Mouse (Mus musculus): ENCODE results near the gene Olfr651. TPM values are rescaled to one million over a fixed set of nuclear protein-coding genes. Genes with fewer than 3 reads are reported as not detected.
A peak's percentile ranks its signal among the peaks of the same experiment; 100 is the strongest.

Olfr651 gene
- polyA plus RNA-seq, 1 experiment from 2014 or later, result not detected

DNA sequence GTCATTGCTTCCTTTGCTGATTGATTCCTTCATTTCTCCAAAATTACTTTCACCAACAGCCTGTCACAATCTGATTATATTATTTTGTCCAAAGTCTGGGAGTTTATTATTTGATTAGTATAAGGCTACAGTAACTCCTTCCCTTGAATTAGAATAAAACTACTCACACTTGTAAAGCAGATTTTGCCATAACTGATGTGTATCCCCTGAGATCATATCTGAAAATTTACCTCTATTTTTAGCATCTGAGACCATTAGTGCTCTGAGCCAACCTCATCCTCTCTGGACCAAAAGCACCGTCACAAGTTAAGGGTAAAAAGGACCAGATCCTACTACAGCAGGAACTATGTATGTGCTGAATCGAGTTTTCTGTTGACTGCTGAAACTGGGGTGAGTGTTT, 27.1 kb downstream of the Olfr651 start, which contains the start of gene Olfr653:
Olfr653 (plus strand) TSS at position 301 of the 400 bp plus-strand sequence.
- Histone ChIP-seq H3K27me3 (replicated peaks; ENCODE audit: insufficient read depth, low read length) (no peaks in the 10 kb centered on the region), H3K9me3 (ENCODE audit: low read length) (no peaks in the 10 kb centered on the region), H3K27ac (ENCODE audit: low read length) (no peak within 1 kb of the TSS), H3K36me3 (ENCODE audit: insufficient read depth, low read length) (no peaks in the 10 kb centered on the region), H3K4me1 (ENCODE audit: insufficient read depth, low read depth, low read length) (no peaks in the 10 kb centered on the region), H3K9ac (replicated peaks; ENCODE audit: low read depth) (no peak within 1 kb of the TSS), H3K4me3 (ENCODE audit: low read depth, low read length) (no peak within 1 kb of the TSS), H3K4me2 (replicated peaks; ENCODE audit: low read depth, low read length) (no peak within 1 kb of the TSS)
- DNase-seq (ENCODE audit: low spot score) (no peak), ATAC-seq (no peak)
- TF ChIP-seq CTCF (IDR thresholded peaks at IDR 0.05), result no peak
- no peak for TF ChIP-seq EP300 (IDR thresholded peaks at IDR 0.05)
- WGBS, result 45% methylated on average over 2 of the region's 2 CpGs

DNA sequence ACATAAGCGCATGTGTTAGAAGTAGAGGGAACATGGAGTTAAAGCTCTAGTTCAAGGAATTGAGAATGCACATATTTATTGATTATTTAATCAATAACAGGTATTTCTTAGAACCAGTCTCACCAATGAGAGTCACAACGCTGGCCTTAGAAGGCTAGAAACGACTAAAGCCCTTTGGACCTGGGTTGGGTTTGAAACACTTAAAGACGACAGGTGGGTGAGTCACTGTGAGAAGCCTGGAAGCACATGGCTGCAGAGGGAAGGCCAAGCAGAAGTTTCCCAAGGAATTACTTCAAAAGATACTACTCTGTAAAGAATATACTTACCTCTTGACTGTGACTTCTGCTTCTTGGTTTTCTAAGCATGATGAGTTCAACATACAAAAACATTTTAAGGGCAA, 30.9 kb downstream of the Olfr651 start:
- Histone ChIP-seq H3K4me2 (replicated peaks; ENCODE audit: low read depth, low read length) (no peak overlapping the region), H3K27me3 (replicated peaks; ENCODE audit: insufficient read depth, low read length) (no peaks in the 10 kb centered on the region), H3K4me1 (ENCODE audit: insufficient read depth, low read depth, low read length) (no peaks in the 10 kb centered on the region), H3K9me3 (ENCODE audit: low read length) (no peaks in the 10 kb centered on the region), H3K9ac (replicated peaks; ENCODE audit: low read depth) (no peak overlapping the region), H3K4me3 (ENCODE audit: low read depth, low read length) (no peak overlapping the region), H3K27ac (ENCODE audit: low read length) (no peak overlapping the region), H3K36me3 (ENCODE audit: insufficient read depth, low read length) (no peaks in the 10 kb centered on the region)
- DNase-seq (ENCODE audit: low spot score) (no peak), ATAC-seq (no peak)
- TF ChIP-seq EP300 (IDR thresholded peaks at IDR 0.05) (no peak), CTCF (IDR thresholded peaks at IDR 0.05) (no peak)
- WGBS, result 86% methylated on average over 4 of the region's 4 CpGs

DNA sequence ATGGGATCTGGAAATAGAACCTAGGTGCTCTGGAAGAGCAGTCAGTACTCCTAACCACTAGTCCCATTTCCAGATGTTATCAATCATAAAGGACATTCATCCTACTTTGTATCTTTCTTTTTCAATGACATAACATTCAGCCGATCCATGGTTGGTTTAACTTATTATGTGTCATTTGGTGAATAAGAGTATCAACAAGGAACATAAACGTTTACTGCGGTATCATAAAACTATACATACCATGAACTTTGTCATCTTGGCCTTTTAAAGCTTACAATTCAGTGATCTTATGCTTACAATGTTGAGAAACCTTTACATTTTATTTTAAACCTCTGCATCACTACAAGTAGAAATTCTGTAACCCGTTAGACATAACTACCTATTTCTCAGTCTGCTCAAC, 31.5 kb downstream of the Olfr651 start:
- H3K27me3 ChIP-seq (replicated peaks; ENCODE audit: insufficient read depth, low read length), result no peaks in the 10 kb centered on the region
- no peak overlapping the region for H3K4me3 ChIP-seq (ENCODE audit: low read depth, low read length)
- DNase-seq (ENCODE audit: low spot score), result no peak
- H3K4me1 ChIP-seq (ENCODE audit: insufficient read depth, low read depth, low read length), result no peaks in the 10 kb centered on the region
- no peak for TF ChIP-seq EP300 (IDR thresholded peaks at IDR 0.05)
- TF ChIP-seq CTCF (IDR thresholded peaks at IDR 0.05), result no peak
- WGBS, result 76% methylated on average over 4 of the region's 4 CpGs
- no peak overlapping the region for H3K4me2 ChIP-seq (replicated peaks; ENCODE audit: low read depth, low read length)
- H3K9ac ChIP-seq (replicated peaks; ENCODE audit: low read depth), result no peak overlapping the region
- no peak for ATAC-seq
- H3K36me3 ChIP-seq (ENCODE audit: insufficient read depth, low read length), result no peaks in the 10 kb centered on the region
- H3K9me3 ChIP-seq (ENCODE audit: low read length), result no peaks in the 10 kb centered on the region
- no peak overlapping the region for H3K27ac ChIP-seq (ENCODE audit: low read length)

DNA sequence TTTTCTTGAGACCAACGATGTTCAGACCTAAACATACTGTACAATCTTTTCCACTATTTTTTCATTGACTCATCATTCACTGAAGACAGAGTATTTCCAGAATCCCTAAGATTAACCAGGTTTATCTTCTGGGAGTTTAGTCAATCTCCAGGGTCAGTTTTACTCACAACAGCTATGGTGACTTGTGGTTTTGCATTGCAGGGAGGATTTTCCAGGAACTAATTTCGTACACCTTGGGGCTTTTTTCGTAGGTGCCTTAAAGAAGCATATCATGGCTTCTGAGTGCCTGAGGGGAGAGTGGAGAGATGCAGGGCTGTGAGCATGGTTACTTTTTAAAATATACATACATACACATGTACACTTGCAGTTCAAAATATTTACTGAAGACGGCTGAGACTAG, 36.8 kb downstream of the Olfr651 start, which contains the start of gene Olfr654:
Olfr654 (plus strand) TSS at position 301 of the 400 bp plus-strand sequence.
- DNase-seq (ENCODE audit: low spot score), result no peak
- H3K9me3 ChIP-seq (ENCODE audit: low read length), result no peaks in the 10 kb centered on the region
- TF ChIP-seq CTCF (IDR thresholded peaks at IDR 0.05) (no peak), EP300 (IDR thresholded peaks at IDR 0.05) (no peak)
- no peaks in the 10 kb centered on the region for H3K27me3 ChIP-seq (replicated peaks; ENCODE audit: insufficient read depth, low read length)
- no peak within 1 kb of the TSS for H3K9ac ChIP-seq (replicated peaks; ENCODE audit: low read depth)
- H3K4me2 ChIP-seq (replicated peaks; ENCODE audit: low read depth, low read length), result no peak within 1 kb of the TSS
- H3K27ac ChIP-seq (ENCODE audit: low read length), result no peak within 1 kb of the TSS
- no peaks in the 10 kb centered on the region for H3K4me1 ChIP-seq (ENCODE audit: insufficient read depth, low read depth, low read length)
- ATAC-seq, result no peak
- H3K36me3 ChIP-seq (ENCODE audit: insufficient read depth, low read length), result no peaks in the 10 kb centered on the region
- WGBS, result 73% methylated on average over 4 of the region's 4 CpGs
- no peak within 1 kb of the TSS for H3K4me3 ChIP-seq (ENCODE audit: low read depth, low read length)

DNA sequence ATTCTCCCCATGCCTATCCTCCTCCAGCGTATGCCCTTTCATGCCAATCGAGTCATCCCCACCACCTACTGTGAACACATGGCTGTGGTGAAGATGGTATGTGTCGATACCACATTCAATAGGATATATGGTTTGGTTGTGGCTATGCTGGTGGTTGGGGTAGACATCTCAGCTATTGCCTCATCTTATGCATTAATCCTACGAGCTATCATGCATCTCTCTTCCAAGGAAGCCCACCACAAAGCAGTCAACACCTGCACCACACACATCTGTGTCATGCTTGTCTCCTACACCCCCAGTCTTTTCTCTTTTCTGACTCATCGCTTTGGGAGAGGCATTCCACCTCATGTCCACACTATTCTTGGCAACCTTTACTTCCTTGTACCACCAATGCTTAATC, 38.3 kb downstream of the Olfr651 start:
- Histone ChIP-seq H3K27ac (ENCODE audit: low read length) (no peak overlapping the region), H3K9me3 (ENCODE audit: low read length) (no peaks in the 10 kb centered on the region), H3K4me1 (ENCODE audit: insufficient read depth, low read depth, low read length) (no peaks in the 10 kb centered on the region), H3K9ac (replicated peaks; ENCODE audit: low read depth) (no peak overlapping the region), H3K36me3 (ENCODE audit: insufficient read depth, low read length) (no peaks in the 10 kb centered on the region), H3K27me3 (replicated peaks; ENCODE audit: insufficient read depth, low read length) (no peaks in the 10 kb centered on the region), H3K4me3 (ENCODE audit: low read depth, low read length) (no peak overlapping the region), H3K4me2 (replicated peaks; ENCODE audit: low read depth, low read length) (no peak overlapping the region)
- 74% methylated on average over 5 of the region's 5 CpGs for WGBS
- DNase-seq (ENCODE audit: low spot score), result no peak
- TF ChIP-seq EP300 (IDR thresholded peaks at IDR 0.05) (no peak), CTCF (IDR thresholded peaks at IDR 0.05) (no peak)
- no peak for ATAC-seq

DNA sequence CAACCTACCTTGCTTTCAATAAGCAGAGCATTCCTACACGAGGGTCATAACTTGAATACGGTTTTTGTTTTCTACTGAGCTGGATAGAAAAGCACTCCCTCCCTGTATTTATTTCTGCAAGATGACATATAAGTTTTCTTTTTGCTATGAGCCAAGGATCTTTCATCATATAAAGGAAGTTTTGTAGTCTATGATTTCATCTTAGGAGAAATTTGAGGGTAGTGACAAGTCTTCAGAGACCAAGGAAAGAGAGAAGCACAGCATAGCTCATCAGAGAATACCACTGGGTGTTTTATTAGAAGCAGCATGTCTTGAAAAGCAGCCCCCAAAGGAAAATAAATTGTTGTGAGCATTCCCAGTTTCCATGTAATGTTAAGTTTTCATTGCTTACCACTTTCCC, 51.7 kb downstream of the Olfr651 start, which contains the start of gene Olfr655:
Olfr655 (minus strand) TSS at position 101 of the 400 bp plus-strand sequence.
- Histone ChIP-seq H3K4me3 (ENCODE audit: low read depth, low read length) (no peak within 1 kb of the TSS), H3K9ac (replicated peaks; ENCODE audit: low read depth) (no peak within 1 kb of the TSS), H3K27ac (ENCODE audit: low read length) (no peak within 1 kb of the TSS), H3K4me1 (ENCODE audit: insufficient read depth, low read depth, low read length) (no peaks in the 10 kb centered on the region), H3K9me3 (ENCODE audit: low read length) (no peaks in the 10 kb centered on the region), H3K4me2 (replicated peaks; ENCODE audit: low read depth, low read length) (no peak within 1 kb of the TSS), H3K27me3 (replicated peaks; ENCODE audit: insufficient read depth, low read length) (no peaks in the 10 kb centered on the region), H3K36me3 (ENCODE audit: insufficient read depth, low read length) (no peaks in the 10 kb centered on the region)
- no peak for ATAC-seq
- 81% methylated on average over 2 of the region's 2 CpGs for WGBS
- DNase-seq (ENCODE audit: low spot score), result no peak
- TF ChIP-seq EP300 (IDR thresholded peaks at IDR 0.05) (no peak), CTCF (IDR thresholded peaks at IDR 0.05) (no peak)

DNA sequence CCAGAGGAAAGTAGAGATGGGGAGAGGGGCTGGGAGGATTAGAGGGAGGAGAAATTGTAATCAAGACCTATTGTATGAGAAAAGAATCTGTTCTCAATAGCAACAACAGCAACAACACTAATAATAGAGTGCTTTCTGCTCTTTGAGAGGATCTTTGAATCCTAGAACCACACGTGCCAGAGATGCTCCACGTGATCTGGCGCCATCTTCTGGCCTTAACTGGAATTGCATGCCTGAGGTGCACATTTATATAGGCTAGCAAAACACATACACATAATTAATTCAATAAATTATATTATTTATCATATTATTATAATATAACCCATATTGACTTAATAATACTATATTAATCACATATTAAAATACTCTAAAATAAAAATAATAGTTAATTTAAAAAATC, 53.2 kb downstream of the Olfr651 start:
- H3K4me3 ChIP-seq (ENCODE audit: low read depth, low read length), result no peak overlapping the region
- no peaks in the 10 kb centered on the region for H3K4me1 ChIP-seq (ENCODE audit: insufficient read depth, low read depth, low read length)
- H3K27ac ChIP-seq (ENCODE audit: low read length), result no peak overlapping the region
- H3K9me3 ChIP-seq (ENCODE audit: low read length), result no peaks in the 10 kb centered on the region
- H3K27me3 ChIP-seq (replicated peaks; ENCODE audit: insufficient read depth, low read length), result no peaks in the 10 kb centered on the region
- ATAC-seq (no peak), DNase-seq (ENCODE audit: low spot score) (peak; percentile 25)
- H3K36me3 ChIP-seq (ENCODE audit: insufficient read depth, low read length), result no peaks in the 10 kb centered on the region
- no peak overlapping the region for H3K9ac ChIP-seq (replicated peaks; ENCODE audit: low read depth)
- 6% methylated on average over 3 of the region's 3 CpGs for WGBS
- H3K4me2 ChIP-seq (replicated peaks; ENCODE audit: low read depth, low read length), result no peak overlapping the region
- no peak for TF ChIP-seq EP300 (IDR thresholded peaks at IDR 0.05)
- TF ChIP-seq CTCF (IDR thresholded peaks at IDR 0.05), result peak; percentile 72

Other genes starting within 250 kb of the Olfr651 start
- 10.8 and 11.7 TPM in 2 replicates for gene Trim12a, start 234.7 kb upstream of the Olfr651 start, polyA plus RNA-seq (2015; fragmentation: Nextera tagmentation; extraction: Ambion mirVana)
- gene Trim34b, start 220.7 kb upstream of the Olfr651 start, polyA plus RNA-seq (2015; fragmentation: Nextera tagmentation; extraction: Ambion mirVana), result 0.07 TPM in 1 of 2 replicates, not detected in the other
- 3.1 and 3.6 TPM in 2 replicates for gene Trim12c, start 196.8 kb upstream of the Olfr651 start, polyA plus RNA-seq (2015; fragmentation: Nextera tagmentation; extraction: Ambion mirVana)
- gene Trim30b, start 180.2 kb upstream of the Olfr651 start, polyA plus RNA-seq (2015; fragmentation: Nextera tagmentation; extraction: Ambion mirVana), result 0.52 and 0.75 TPM in 2 replicates
- gene Trim30c, start 149.3 kb upstream of the Olfr651 start, polyA plus RNA-seq (2015; fragmentation: Nextera tagmentation; extraction: Ambion mirVana), result 0.06 and 0.13 TPM in 2 replicates
- gene Trim30a, start 84.9 kb upstream of the Olfr651 start, polyA plus RNA-seq (2015; fragmentation: Nextera tagmentation; extraction: Ambion mirVana), result 5.2 and 5.3 TPM in 2 replicates
- gene Trim30d, start 42.3 kb upstream of the Olfr651 start, polyA plus RNA-seq (2015; fragmentation: Nextera tagmentation; extraction: Ambion mirVana), result 1.9 and 2.1 TPM in 2 replicates
- gene Olfr652, start 10.8 kb downstream of the Olfr651 start, polyA plus RNA-seq (2015; fragmentation: Nextera tagmentation; extraction: Ambion mirVana), result not detected in 2 replicates
- gene Olfr653, start 27.2 kb downstream of the Olfr651 start, polyA plus RNA-seq (2015; fragmentation: Nextera tagmentation; extraction: Ambion mirVana), result not detected in 2 replicates
- gene Olfr654, start 36.9 kb downstream of the Olfr651 start, polyA plus RNA-seq (2015; fragmentation: Nextera tagmentation; extraction: Ambion mirVana), result not detected in 2 replicates
- gene Olfr655, start 51.6 kb downstream of the Olfr651 start, polyA plus RNA-seq (2015; fragmentation: Nextera tagmentation; extraction: Ambion mirVana), result not detected in 2 replicates
- not detected in 2 replicates for gene Olfr656, start 63.8 kb downstream of the Olfr651 start, polyA plus RNA-seq (2015; fragmentation: Nextera tagmentation; extraction: Ambion mirVana)
- not detected in 2 replicates for gene Olfr657, start 74.7 kb downstream of the Olfr651 start, polyA plus RNA-seq (2015; fragmentation: Nextera tagmentation; extraction: Ambion mirVana)
- gene Olfr658, start 97.2 kb downstream of the Olfr651 start, polyA plus RNA-seq (2015; fragmentation: Nextera tagmentation; extraction: Ambion mirVana), result not detected in 2 replicates
- gene Olfr659, start 116.6 kb downstream of the Olfr651 start, polyA plus RNA-seq (2015; fragmentation: Nextera tagmentation; extraction: Ambion mirVana), result not detected in 2 replicates
- gene Olfr661, start 136.4 kb downstream of the Olfr651 start, polyA plus RNA-seq (2015; fragmentation: Nextera tagmentation; extraction: Ambion mirVana), result not detected in 2 replicates
- not detected in 2 replicates for gene Usp17le, start 227.3 kb downstream of the Olfr651 start, polyA plus RNA-seq (2015; fragmentation: Nextera tagmentation; extraction: Ambion mirVana)

Data from lung, postnatal 0 days (tissue).